Mouse (Mus musculus) liver, embryonic 13.5 days (tissue): ENCODE measurements around the gene Insm1. TPM values are rescaled to one million over a fixed set of nuclear protein-coding genes. Genes with fewer than 3 reads are reported as not detected.
A peak's percentile ranks its signal among the peaks of the same experiment; 100 is the strongest.

Experiments
- ATAC-seq: fragments of 200-750 bp; cut with Nextera tagmentation; 2 replicates; pipeline ENCODE4 v1.8.0; 2017; ENCODE audit warnings: low read depth, mild to moderate bottlenecking, moderate number of reproducible peaks, moderate library complexity
- DNase-seq: peaks from one replicate; pipeline ENCODE4 v3.0.0; 2022
- H3K27ac ChIP-seq: fragments of 300-500 bp; sonication (generic); 2 replicates; pipeline ENCODE4 v1.5.1; 2015; ENCODE audit warnings: moderate library complexity, mild to moderate bottlenecking, inconsistent platforms
- H3K27me3 ChIP-seq: fragments of 300-500 bp; sonication (generic); 2 replicates; pipeline ENCODE4 v1.6.1; 2015; ENCODE audit warnings: mild to moderate bottlenecking, inconsistent platforms
- H3K36me3 ChIP-seq: fragments of 300-500 bp; sonication (generic); 2 replicates; pipeline ENCODE4 v1.6.1; 2015; ENCODE audit warnings: mild to moderate bottlenecking, inconsistent platforms
- H3K4me1 ChIP-seq: fragments of 300-500 bp; sonication (generic); replicated peaks from 2 replicates; pipeline ENCODE4 v1.6.1; 2015; ENCODE audit warnings: inconsistent platforms
- H3K4me2 ChIP-seq: fragments of 300-500 bp; sonication (generic); 2 replicates; pipeline ENCODE4 v1.6.1; 2015; ENCODE audit warnings: inconsistent platforms, mild to moderate bottlenecking, moderate library complexity
- H3K4me3 ChIP-seq: fragments of 300-500 bp; sonication (generic); replicated peaks from 2 replicates; pipeline ENCODE4 v1.5.1; 2015; ENCODE audit warnings: mild to moderate bottlenecking, inconsistent platforms
- H3K9ac ChIP-seq: fragments of 300-500 bp; sonication (generic); 2 replicates; pipeline ENCODE4 v1.6.1; 2015; ENCODE audit warnings: mild to moderate bottlenecking, inconsistent platforms
- H3K9me3 ChIP-seq: fragments of 300-500 bp; sonication (generic); replicated peaks from 2 replicates; pipeline ENCODE4 v1.6.1; 2016; ENCODE audit warnings: inconsistent platforms
- WGBS: fragments of 180-500 bp; shearing (Covaris S2); methylation state at CpG from one replicate; pipeline ENCODE4 v1.1.7; 2015; ENCODE audit not compliant: insufficient replicate concordance; 5-methylcytosine and 5-hydroxymethylcytosine counted together
- polyA plus RNA-seq: library from polyadenylated mRNA; unstranded; fragments of >200 nt; fragmentation: Nextera tagmentation; extraction: Ambion mirVana; gene quantifications from 2 replicates; pipeline ENCODE4 v1.2.1, GENCODE M21; 2015

The Insm1 gene
- polyA plus RNA-seq, 1 experiment from 2014 or later = not detected

- no peak for DNase-seq
- WGBS = 3% methylated on average over 16 of the region's 16 CpGs
- no peak for ATAC-seq
- Histone ChIP-seq H3K9ac (no peak overlapping the region), H3K9me3 (no peaks in the 10 kb centered on the region), H3K27ac (no peak overlapping the region), H3K4me2 (no peak overlapping the region), H3K36me3 (no peaks in the 10 kb centered on the region), H3K4me3 (no peak overlapping the region), H3K27me3 (peaks cover 72% of the 10 kb centered on the region), H3K4me1 (peaks cover 15% of the 10 kb centered on the region)
Observed at GRCm38 (mm10) chr2:146217227-146217980, 4.3 kb upstream of the Insm1 start.

GRCm38 (mm10) chr2:146218161-146218691 is 3.5 kb upstream of the Insm1 start:
- Histone ChIP-seq H3K36me3 (no peaks in the 10 kb centered on the region), H3K27me3 (peaks cover 80% of the 10 kb centered on the region), H3K4me2 (peak overlapping the region; percentile 33), H3K4me3 (peak overlapping the region; percentile 8), H3K9me3 (no peaks in the 10 kb centered on the region), H3K27ac (no peak overlapping the region), H3K9ac (no peak overlapping the region), H3K4me1 (peaks cover 24% of the 10 kb centered on the region)
- DNase-seq (no peak), ATAC-seq (no peak)
- 2% methylated on average over 40 of the region's 40 CpGs for WGBS

- Histone ChIP-seq H3K9ac (no peak overlapping the region), H3K4me2 (no peak overlapping the region), H3K4me3 (no peak overlapping the region), H3K27ac (no peak overlapping the region), H3K4me1 (peaks cover 28% of the 10 kb centered on the region), H3K36me3 (no peaks in the 10 kb centered on the region), H3K27me3 (peaks cover 88% of the 10 kb centered on the region), H3K9me3 (no peaks in the 10 kb centered on the region)
- WGBS = 7% methylated on average over 19 of the region's 19 CpGs
- ATAC-seq (no peak), DNase-seq (no peak)
Observed at GRCm38 (mm10) chr2:146218881-146219535, 2.7 kb upstream of the Insm1 start.

GRCm38 (mm10) chr2:146219791-146220190 is 1.9 kb upstream of the Insm1 start:
- no peaks in the 10 kb centered on the region for H3K9me3 ChIP-seq
- H3K4me2 ChIP-seq = no peak overlapping the region
- ATAC-seq = no peak
- 12% methylated on average over 11 of the region's 11 CpGs for WGBS
- H3K27ac ChIP-seq = no peak overlapping the region
- H3K4me3 ChIP-seq = no peak overlapping the region
- H3K9ac ChIP-seq = no peak overlapping the region
- peaks cover 96% of the 10 kb centered on the region for H3K27me3 ChIP-seq
- peaks cover 28% of the 10 kb centered on the region for H3K4me1 ChIP-seq
- DNase-seq = no peak
- no peaks in the 10 kb centered on the region for H3K36me3 ChIP-seq

GRCm38 (mm10) chr2:146220591-146221075 is 1.1 kb upstream of the Insm1 start:
- Histone ChIP-seq H3K4me2 (peak overlapping the region; percentile 72), H3K9ac (no peak overlapping the region), H3K4me3 (no peak overlapping the region), H3K4me1 (peaks cover 28% of the 10 kb centered on the region), H3K27ac (no peak overlapping the region), H3K27me3 (peaks cover 97% of the 10 kb centered on the region), H3K9me3 (no peaks in the 10 kb centered on the region), H3K36me3 (no peaks in the 10 kb centered on the region)
- no peak for DNase-seq
- no peak for ATAC-seq
- WGBS = 2% methylated on average over 23 of the region's 24 CpGs

GRCm38 (mm10) chr2:146221929-146222278 is 183 bp downstream of the Insm1 start:
- Histone ChIP-seq H3K4me3 (peak overlapping the region; percentile 56), H3K4me2 (peak overlapping the region; percentile 72), H3K27ac (no peak overlapping the region), H3K36me3 (no peaks in the 10 kb centered on the region), H3K9ac (no peak overlapping the region), H3K27me3 (peaks cover 98% of the 10 kb centered on the region), H3K9me3 (no peaks in the 10 kb centered on the region), H3K4me1 (peaks cover 28% of the 10 kb centered on the region)
- peak; percentile 39; the same call in 1 of the 2 replicates for ATAC-seq
- no peak for DNase-seq
- WGBS = 1% methylated on average over 41 of the region's 44 CpGs

GRCm38 (mm10) chr2:146222279-146223175 is 806 bp downstream of the Insm1 start:
- no peak overlapping the region for H3K9ac ChIP-seq
- peak overlapping the region; percentile 56 for H3K4me3 ChIP-seq
- no peaks in the 10 kb centered on the region for H3K9me3 ChIP-seq
- H3K36me3 ChIP-seq = no peaks in the 10 kb centered on the region
- ATAC-seq = peak; percentile 32
- peak overlapping the region; percentile 72 for H3K4me2 ChIP-seq
- peaks cover 99% of the 10 kb centered on the region for H3K27me3 ChIP-seq
- WGBS = under 1% methylated on average over 126 of the region's 133 CpGs
- no peak overlapping the region for H3K27ac ChIP-seq
- DNase-seq = no peak
- H3K4me1 ChIP-seq = peaks cover 28% of the 10 kb centered on the region

GRCm38 (mm10) chr2:146223176-146223905 is 1.6 kb downstream of the Insm1 start:
- peak overlapping the region; percentile 56 for H3K4me3 ChIP-seq
- H3K9me3 ChIP-seq = no peaks in the 10 kb centered on the region
- no peaks in the 10 kb centered on the region for H3K36me3 ChIP-seq
- H3K4me2 ChIP-seq = peak overlapping the region; percentile 72
- peaks cover 99% of the 10 kb centered on the region for H3K27me3 ChIP-seq
- H3K27ac ChIP-seq = no peak overlapping the region
- no peak overlapping the region for H3K9ac ChIP-seq
- no peak for ATAC-seq
- no peak for DNase-seq
- H3K4me1 ChIP-seq = peaks cover 28% of the 10 kb centered on the region
- WGBS = 2% methylated on average over 69 of the region's 75 CpGs

- Histone ChIP-seq H3K27ac (no peak overlapping the region), H3K4me2 (no peak overlapping the region), H3K9ac (no peak overlapping the region), H3K9me3 (no peaks in the 10 kb centered on the region), H3K4me1 (peaks cover 28% of the 10 kb centered on the region), H3K36me3 (no peaks in the 10 kb centered on the region), H3K27me3 (peaks cover 95% of the 10 kb centered on the region), H3K4me3 (no peak overlapping the region)
- ATAC-seq (no peak), DNase-seq (no peak)
- 20% methylated on average over 7 of the region's 7 CpGs for WGBS
Observed at GRCm38 (mm10) chr2:146224141-146224540, 2.4 kb downstream of the Insm1 start.

GRCm38 (mm10) chr2:146225818-146226217 is 4.1 kb downstream of the Insm1 start:
- WGBS = 19% methylated on average over 6 of the region's 6 CpGs
- H3K27ac ChIP-seq = no peak overlapping the region
- peaks cover 79% of the 10 kb centered on the region for H3K27me3 ChIP-seq
- ATAC-seq (no peak), DNase-seq (no peak)
- no peak overlapping the region for H3K4me3 ChIP-seq
- no peaks in the 10 kb centered on the region for H3K36me3 ChIP-seq
- H3K4me1 ChIP-seq = peaks cover 26% of the 10 kb centered on the region
- no peaks in the 10 kb centered on the region for H3K9me3 ChIP-seq
- no peak overlapping the region for H3K4me2 ChIP-seq
- H3K9ac ChIP-seq = no peak overlapping the region
